Mouse (Mus musculus) midbrain, embryonic 11.5 days (tissue): ENCODE measurements around the gene Ndufs7. TPM values are rescaled to one million over a fixed set of nuclear protein-coding genes. Genes with fewer than 3 reads are reported as not detected.

Experiments
- ATAC-seq: fragments of 200-750 bp; cut with Nextera tagmentation; 2 replicates; pipeline ENCODE4 v1.8.0; 2017; ENCODE audit warnings: moderate TSS enrichment, moderate library complexity; ENCODE audit not compliant: low FRiP score
- DNase-seq: peaks from one replicate; pipeline ENCODE4 v3.0.0; 2015; ENCODE audit warnings: low spot score; ENCODE audit errors: missing footprints
- H3K27ac ChIP-seq: fragments of 300-500 bp; sonication (generic); 2 replicates; pipeline ENCODE4 v1.5.1; 2014; ENCODE audit warnings: low read depth, low read length
- H3K27me3 ChIP-seq: fragments of 300-500 bp; sonication (generic); 2 replicates; pipeline ENCODE4 v1.6.1; 2014; ENCODE audit warnings: mild to moderate bottlenecking, low read length, moderate library complexity, mixed read lengths; ENCODE audit not compliant: control insufficient read depth, insufficient read depth
- H3K36me3 ChIP-seq: fragments of 300-500 bp; sonication (generic); 2 replicates; pipeline ENCODE4 v1.6.1; 2014; ENCODE audit warnings: mild to moderate bottlenecking, low read length, moderate library complexity, mixed read lengths; ENCODE audit not compliant: control insufficient read depth, insufficient read depth
- H3K4me1 ChIP-seq: fragments of 300-500 bp; sonication (generic); 2 replicates; pipeline ENCODE4 v1.6.1; 2014; ENCODE audit warnings: low read length; ENCODE audit not compliant: control insufficient read depth, insufficient read depth
- H3K4me2 ChIP-seq: fragments of 300-500 bp; sonication (generic); 2 replicates; pipeline ENCODE4 v1.6.1; 2014; ENCODE audit warnings: mild to moderate bottlenecking, moderate library complexity
- H3K4me3 ChIP-seq: fragments of 300-500 bp; sonication (generic); 2 replicates; pipeline ENCODE4 v1.5.1; 2014; ENCODE audit warnings: low read depth, low read length
- H3K9ac ChIP-seq: fragments of 300-500 bp; sonication (generic); 2 replicates; pipeline ENCODE4 v1.6.1; 2014; ENCODE audit warnings: low read length
- H3K9me3 ChIP-seq: fragments of 300-500 bp; sonication (generic); 2 replicates; pipeline ENCODE4 v1.6.1; 2016; ENCODE audit warnings: low read length; ENCODE audit not compliant: control insufficient read depth
- WGBS: fragments of 180-500 bp; shearing (Covaris S2); extraction: QIAGEN DNeasy Blood & Tissue Kit; methylation state at CpG from one replicate; pipeline ENCODE4 v1.1.7; 2014; 5-methylcytosine and 5-hydroxymethylcytosine counted together
- polyA plus RNA-seq: library from polyadenylated mRNA; unstranded; fragments of >200 nt; fragmentation: Nextera tagmentation; extraction: Ambion mirVana; gene quantifications from 2 replicates; pipeline ENCODE4 v1.2.1, GENCODE M21; 2014

Ndufs7 gene
- polyA plus RNA-seq, 1 experiment from 2014 or later: 229 TPM

DNA sequence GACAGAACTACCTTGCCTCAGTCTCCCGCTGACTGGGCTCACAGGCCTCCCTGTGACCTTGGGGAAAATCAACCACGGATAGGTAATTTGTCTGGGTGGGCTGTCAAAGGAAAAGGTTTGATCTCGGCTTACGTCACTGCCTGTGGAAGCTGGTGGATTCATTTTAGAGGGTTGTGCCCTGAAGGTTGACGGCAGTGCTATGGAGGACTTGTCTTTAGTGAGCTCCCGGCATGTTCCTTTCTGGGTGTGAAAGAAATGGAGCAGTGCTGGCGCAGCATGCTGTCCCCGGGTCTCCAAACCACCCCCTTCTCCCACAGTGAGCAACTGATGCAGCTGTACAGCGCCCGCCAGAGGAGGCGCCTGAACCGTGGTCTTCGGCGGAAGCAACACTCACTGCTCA, 44.4 kb downstream of the Ndufs7 start:
- Histone ChIP-seq H3K9me3 (no peaks in the 10 kb centered on the region), H3K4me3 (peak overlapping the region; percentile 91), H3K9ac (peak overlapping the region; percentile 99), H3K36me3 (peaks cover 13% of the 10 kb centered on the region), H3K27ac (0 out of 2 replicates have a peak overlapping the region, but pooled peaks have one; percentile 20), H3K4me2 (peak overlapping the region; percentile 99), H3K27me3 (no peaks in the 10 kb centered on the region), H3K4me1 (peaks cover 43% of the 10 kb centered on the region)
- 27% methylated on average over 14 of the region's 14 CpGs for WGBS
- DNase-seq (peak; percentile 84), ATAC-seq (no peak)

DNA sequence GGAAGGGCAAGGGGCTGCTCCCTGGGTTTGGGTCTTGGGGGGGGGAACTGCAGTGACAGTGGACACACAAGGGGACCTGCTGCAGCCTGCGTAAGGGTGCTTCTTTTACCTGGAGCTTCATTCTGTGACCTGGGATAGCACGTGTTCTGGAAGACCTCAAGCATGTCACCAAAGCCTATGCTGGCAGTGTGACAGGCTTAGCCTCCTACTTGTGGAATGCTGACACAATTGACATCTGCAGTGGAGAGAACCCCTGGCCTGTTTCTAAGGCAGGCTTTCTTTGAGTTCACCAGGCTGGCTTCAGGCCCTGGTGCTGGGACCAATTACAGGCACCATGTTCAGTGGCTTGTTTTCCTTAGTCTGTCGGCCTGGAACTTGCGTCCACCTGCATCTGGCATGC, 45.4 kb downstream of the Ndufs7 start:
- Histone ChIP-seq H3K36me3 (peaks cover 12% of the 10 kb centered on the region), H3K4me3 (peak overlapping the region; percentile 7; the same call in 1 of the 2 replicates), H3K9me3 (no peaks in the 10 kb centered on the region), H3K27me3 (0 out of 2 replicates have a peak, but pooled peaks cover 2% of the 10 kb centered on the region), H3K27ac (no peak overlapping the region), H3K9ac (no peak overlapping the region), H3K4me1 (peaks cover 49% of the 10 kb centered on the region), H3K4me2 (no peak overlapping the region)
- ATAC-seq (no peak), DNase-seq (peak; percentile 84)
- 76% methylated on average over 4 of the region's 4 CpGs for WGBS

DNA sequence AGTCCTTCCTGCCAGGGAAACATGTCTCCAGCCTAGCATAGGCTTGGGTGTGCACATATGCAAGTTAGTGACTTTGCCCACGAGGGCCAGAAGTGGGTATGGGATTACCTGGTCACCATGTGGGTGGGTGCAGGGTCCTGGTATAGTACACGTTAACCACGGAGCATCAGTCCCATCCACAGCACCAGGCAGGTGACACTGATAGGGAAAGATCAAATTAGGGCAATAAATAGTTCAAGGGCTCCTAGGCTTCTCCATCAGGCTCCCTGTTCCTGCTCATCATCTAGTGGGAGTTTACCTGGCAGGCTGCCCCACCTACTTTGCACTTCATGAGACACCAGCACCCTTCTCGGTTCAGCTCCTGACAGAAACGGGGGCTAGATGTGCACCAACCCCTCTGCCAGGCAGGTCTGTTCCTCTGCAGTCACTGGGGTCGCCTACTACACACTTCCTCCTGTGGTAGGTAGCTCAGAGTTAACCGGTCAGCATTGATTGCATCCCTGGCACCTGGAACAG, 45.9 kb downstream of the Ndufs7 start:
- Histone ChIP-seq H3K27ac (no peak overlapping the region), H3K9me3 (no peaks in the 10 kb centered on the region), H3K36me3 (peaks cover 12% of the 10 kb centered on the region), H3K27me3 (0 out of 2 replicates have a peak, but pooled peaks cover 2% of the 10 kb centered on the region), H3K4me1 (peaks cover 51% of the 10 kb centered on the region), H3K4me2 (no peak overlapping the region), H3K9ac (no peak overlapping the region), H3K4me3 (no peak overlapping the region)
- WGBS: 54% methylated on average over 7 of the region's 7 CpGs
- ATAC-seq (no peak), DNase-seq (peak; percentile 89)

DNA sequence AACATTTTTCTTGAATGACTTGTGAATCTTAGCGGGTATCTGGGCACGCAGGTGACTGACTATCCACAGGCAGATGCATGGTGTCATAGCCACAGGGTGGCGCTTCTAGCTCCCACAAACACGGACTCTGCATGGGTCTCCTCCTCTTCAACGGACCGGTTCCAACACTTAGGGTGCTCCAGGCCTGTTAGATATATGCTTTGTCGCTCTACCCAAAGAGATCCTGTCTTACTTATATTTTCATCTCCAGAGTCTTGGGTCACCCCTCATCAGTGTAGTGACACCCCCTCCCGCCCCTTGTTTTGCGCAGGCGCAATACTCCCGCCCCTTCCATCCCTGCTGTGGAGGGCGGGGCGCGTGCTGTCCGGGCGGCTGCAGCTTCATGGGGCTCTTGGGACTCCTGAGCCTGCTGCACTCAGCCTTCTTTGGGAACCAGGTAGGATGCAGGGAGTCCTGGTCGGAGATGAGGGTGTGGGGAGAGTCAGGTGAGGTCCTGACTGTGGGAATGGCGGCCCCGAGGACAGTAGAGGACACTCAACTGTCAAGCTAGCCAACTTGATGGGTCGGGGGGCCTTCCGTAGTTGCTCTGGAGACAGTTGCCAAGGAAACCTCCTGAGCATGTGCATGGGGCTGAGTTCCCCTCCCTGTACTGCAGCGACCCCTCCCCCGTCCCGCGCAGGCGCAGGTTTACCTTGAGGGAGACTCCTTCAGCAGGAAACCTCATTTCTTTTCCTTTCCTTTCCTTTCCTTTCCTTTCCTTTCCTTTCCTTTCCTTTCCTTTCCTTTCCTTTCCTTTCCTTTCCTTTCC, 46.9 kb downstream of the Ndufs7 start, which contains the start of gene Apc2:
TSS of gene Apc2 (plus strand) at position 360 of the 808 bp plus-strand sequence.
- H3K27ac ChIP-seq: peak within 1 kb of the TSS; percentile 83
- H3K4me3 ChIP-seq: peak within 1 kb of the TSS; percentile 41
- H3K4me2 ChIP-seq: peak within 1 kb of the TSS; percentile 65
- H3K9ac ChIP-seq: peak within 1 kb of the TSS; percentile 69
- H3K9me3 ChIP-seq: no peaks in the 10 kb centered on the region
- WGBS: under 1% methylated on average over 26 of the region's 26 CpGs
- peak; percentile 97 for DNase-seq
- H3K4me1 ChIP-seq: peaks cover 60% of the 10 kb centered on the region
- peak; percentile 53 for ATAC-seq
- peaks cover 12% of the 10 kb centered on the region for H3K36me3 ChIP-seq
- H3K27me3 ChIP-seq: 0 out of 2 replicates have a peak, but pooled peaks cover 2% of the 10 kb centered on the region

DNA sequence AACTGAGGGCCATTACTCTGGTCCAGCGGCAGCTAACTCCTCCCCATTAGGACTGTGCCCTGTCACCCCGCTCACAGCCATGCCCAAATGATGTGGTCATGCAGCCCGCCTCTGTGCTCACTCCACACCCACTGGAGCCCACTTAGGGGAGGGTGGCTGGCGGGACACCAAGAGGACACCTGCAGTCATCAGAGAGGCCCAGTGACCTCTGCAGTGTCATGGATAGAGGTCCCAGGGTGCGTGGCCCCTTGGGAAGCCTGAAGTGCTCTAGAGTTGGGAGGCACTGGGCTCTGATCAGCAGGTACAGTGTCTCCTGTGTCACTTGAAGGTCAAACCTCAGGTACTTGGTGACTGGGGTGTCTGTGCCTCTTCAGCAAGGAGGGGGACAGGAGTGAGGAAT, 47.9 kb downstream of the Ndufs7 start:
- Histone ChIP-seq H3K4me1 (peaks cover 67% of the 10 kb centered on the region), H3K27ac (no peak overlapping the region; the same call in 1 of the 2 replicates), H3K27me3 (0 out of 2 replicates have a peak, but pooled peaks cover 2% of the 10 kb centered on the region), H3K4me3 (no peak overlapping the region; the same call in 1 of the 2 replicates), H3K9me3 (no peaks in the 10 kb centered on the region), H3K4me2 (peak overlapping the region; percentile 65; the same call in 1 of the 2 replicates), H3K9ac (peak overlapping the region; percentile 69), H3K36me3 (peaks cover 12% of the 10 kb centered on the region)
- WGBS: 76% methylated on average over 5 of the region's 5 CpGs
- ATAC-seq (no peak), DNase-seq (no peak)

DNA sequence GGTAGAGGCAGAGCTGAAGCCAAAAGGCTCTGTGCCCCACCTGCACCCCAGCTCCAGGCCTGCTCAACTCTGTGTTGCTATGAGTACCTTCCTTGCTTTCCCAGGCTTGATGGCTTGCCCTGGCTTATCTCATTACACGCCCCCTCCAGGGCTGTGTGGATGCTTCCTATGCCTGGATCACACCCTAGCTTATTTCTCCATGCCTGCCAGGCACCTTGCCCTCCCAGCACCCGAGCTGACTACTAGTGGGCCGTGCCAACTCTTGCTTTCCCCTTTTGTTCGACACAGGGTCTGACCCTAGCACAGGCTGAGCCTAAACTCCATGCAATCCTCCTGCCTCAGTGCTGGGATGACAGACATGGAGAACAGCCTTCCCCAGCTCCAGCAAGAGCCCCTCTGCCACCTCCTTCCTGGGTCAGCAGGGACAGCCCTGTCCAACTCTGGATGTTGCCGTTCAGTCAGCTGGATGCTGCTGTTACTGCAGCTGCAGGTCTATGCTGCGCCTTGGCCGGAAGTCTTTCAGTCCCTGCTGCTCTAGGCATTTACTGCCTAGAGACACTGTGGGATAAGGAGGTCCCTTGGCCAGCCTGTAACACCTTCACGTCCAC, 48.7 kb downstream of the Ndufs7 start:
- no peak overlapping the region for H3K4me3 ChIP-seq
- no peak overlapping the region for H3K4me2 ChIP-seq
- H3K36me3 ChIP-seq: peaks cover 12% of the 10 kb centered on the region
- no peaks in the 10 kb centered on the region for H3K9me3 ChIP-seq
- H3K9ac ChIP-seq: peak overlapping the region; percentile 27; the same call in 1 of the 2 replicates
- 73% methylated on average over 8 of the region's 8 CpGs for WGBS
- no peak for ATAC-seq
- peak overlapping the region; percentile 25; the same call in 1 of the 2 replicates for H3K27ac ChIP-seq
- peaks cover 72% of the 10 kb centered on the region for H3K4me1 ChIP-seq
- no peak for DNase-seq
- H3K27me3 ChIP-seq: 0 out of 2 replicates have a peak, but pooled peaks cover 2% of the 10 kb centered on the region

DNA sequence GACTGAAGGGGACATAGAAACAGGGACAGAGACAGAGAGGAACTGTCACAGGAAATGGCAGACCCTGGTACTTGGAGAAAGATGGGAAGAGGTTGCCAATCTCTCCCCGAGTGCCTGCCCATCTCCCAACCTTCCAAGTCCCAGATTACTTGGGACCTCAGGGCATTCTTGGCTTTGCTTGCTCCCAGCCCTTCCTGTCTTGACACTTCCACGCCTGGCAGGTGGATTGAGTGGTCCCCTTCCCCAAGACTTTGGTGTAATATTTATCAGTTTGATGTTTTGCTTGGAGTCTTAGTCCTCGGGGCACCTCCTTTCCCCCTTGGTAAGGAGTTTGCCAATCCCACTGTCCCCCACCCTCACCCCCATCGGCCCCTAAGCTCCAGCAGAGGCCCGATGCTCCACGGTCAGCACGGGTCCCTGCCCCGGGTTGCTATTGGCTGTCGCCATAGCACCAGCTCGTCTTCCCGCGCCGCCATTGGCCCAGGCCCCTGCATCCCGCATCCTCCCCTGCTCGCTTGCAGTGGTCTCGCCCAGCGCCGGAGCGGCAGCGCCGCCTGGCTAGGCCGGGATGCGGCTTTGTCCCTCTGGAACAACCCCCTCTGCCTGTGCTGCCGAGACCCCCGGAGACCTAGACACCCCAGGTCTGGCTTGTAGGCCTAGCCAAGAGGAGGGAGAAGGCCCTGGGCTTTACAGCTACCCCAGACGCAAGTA, 49.8 kb downstream of the Ndufs7 start:
- Histone ChIP-seq H3K4me2 (peak overlapping the region; percentile 65), H3K4me3 (peak overlapping the region; percentile 66), H3K9me3 (no peaks in the 10 kb centered on the region), H3K36me3 (peaks cover 12% of the 10 kb centered on the region), H3K9ac (peak overlapping the region; percentile 90), H3K4me1 (peaks cover 67% of the 10 kb centered on the region), H3K27me3 (0 out of 2 replicates have a peak, but pooled peaks cover 2% of the 10 kb centered on the region), H3K27ac (peak overlapping the region; percentile 87)
- ATAC-seq: peak; percentile 87
- DNase-seq: peak; percentile 97
- 4% methylated on average over 26 of the region's 26 CpGs for WGBS

DNA sequence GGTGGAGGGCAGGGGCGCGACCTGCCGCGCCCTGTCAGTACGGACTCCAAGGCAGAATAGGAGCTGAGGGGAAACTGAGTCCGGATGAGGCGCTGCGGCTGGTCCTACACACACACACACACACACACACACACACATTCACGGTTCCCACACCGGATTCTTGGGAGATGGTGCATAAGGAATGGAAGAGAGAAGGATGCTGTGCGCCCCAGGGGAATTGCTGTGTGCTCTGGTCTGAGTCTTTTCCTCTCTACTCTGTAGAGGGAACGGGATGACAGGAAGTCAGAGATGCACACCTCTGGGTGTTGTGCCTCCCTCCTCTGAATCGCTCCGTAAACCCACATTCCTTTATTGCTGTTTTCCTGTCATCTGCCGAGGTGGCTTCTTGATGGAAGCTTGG, 50.4 kb downstream of the Ndufs7 start:
- peak overlapping the region; percentile 66 for H3K4me3 ChIP-seq
- no peaks in the 10 kb centered on the region for H3K9me3 ChIP-seq
- ATAC-seq (no peak), DNase-seq (no peak)
- peak overlapping the region; percentile 87 for H3K27ac ChIP-seq
- H3K27me3 ChIP-seq: 0 out of 2 replicates have a peak, but pooled peaks cover 2% of the 10 kb centered on the region
- H3K4me2 ChIP-seq: peak overlapping the region; percentile 65
- H3K36me3 ChIP-seq: peaks cover 7% of the 10 kb centered on the region
- 3% methylated on average over 15 of the region's 15 CpGs for WGBS
- H3K9ac ChIP-seq: peak overlapping the region; percentile 90
- peaks cover 67% of the 10 kb centered on the region for H3K4me1 ChIP-seq
